Comparison of ENCODE assay signal across 9 mouse cellular contexts in the genomic region with DNA sequence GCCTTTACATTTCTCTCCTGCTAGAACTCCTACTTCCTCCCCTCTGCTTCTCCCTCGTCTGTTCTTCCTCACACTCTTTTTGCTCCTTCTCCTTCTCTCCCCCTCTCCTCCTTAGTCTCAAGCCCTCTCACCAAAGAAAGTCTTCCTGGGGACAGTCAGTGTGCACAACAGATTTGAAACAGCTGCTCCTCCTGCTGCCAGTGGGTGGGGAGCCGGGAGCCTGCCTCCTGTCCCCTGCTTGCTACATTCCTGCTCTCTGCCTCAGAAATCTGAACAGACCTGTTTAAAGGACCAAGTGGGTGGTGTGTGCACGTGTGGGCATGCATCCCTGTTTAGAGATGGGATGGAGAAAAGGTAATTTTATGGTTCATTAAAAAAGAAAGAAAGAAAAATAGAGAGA.
A peak's percentile ranks its signal among the peaks of the same experiment; 100 is the strongest.
DNase-seq lines count a peak whose midpoint lies in the region; ATAC-seq lines count a peak whose summit lies in the region.
"Had no signal": no experiment of that assay in that cellular context is flagged by ENCODE, and none has a peak within 500 bp of the region (broad histone marks: within the 10 kb centered on the region; RNA-seq: fewer than 3 reads in every experiment).

No protein-coding gene starts in this region.

- peak; percentile 27 for DNase-seq in kidney, postnatal 14 days
- DNase-seq in kidney, adult 18-20 months: no peak
- DNase-seq in telencephalon, adult 2 months (ENCODE audit: low read depth, low spot score): peak; percentile 68
- DNase-seq in cerebellum, adult 18-20 months: no peak
- DNase-seq in cerebellum, adult 9-11 months: no peak

- H3K36me3 ChIP-seq in forebrain, embryonic 15.5 days: no peaks in the 10 kb centered on the region
- H3K36me3 ChIP-seq in intestine, embryonic 16.5 days (ENCODE audit: control insufficient read depth, insufficient read depth, low read length): no peaks in the 10 kb centered on the region
- no peaks in the 10 kb centered on the region for H3K36me3 ChIP-seq in midbrain, embryonic 12.5 days

- peaks cover 13% of the 10 kb centered on the region for H3K4me1 ChIP-seq in forebrain, embryonic 15.5 days
- H3K4me1 ChIP-seq in intestine, embryonic 16.5 days (ENCODE audit: control insufficient read depth, insufficient read depth, low read length): peaks cover 12% of the 10 kb centered on the region; the same call in 1 of the 2 replicates
- peaks cover 23% of the 10 kb centered on the region for H3K4me1 ChIP-seq in midbrain, embryonic 12.5 days

- H3K9ac ChIP-seq in forebrain, embryonic 15.5 days (replicated peaks): no peak overlapping the region
- no peak overlapping the region for H3K9ac ChIP-seq in intestine, embryonic 16.5 days (ENCODE audit: low read depth, low read length)
- H3K9ac ChIP-seq in midbrain, embryonic 12.5 days (replicated peaks): no peak overlapping the region

- 1% methylated on average over 3 of the region's 3 CpGs for WGBS in forebrain, embryonic 15.5 days
- WGBS in intestine, embryonic 16.5 days: 13% methylated on average over 3 of the region's 3 CpGs
- WGBS in midbrain, embryonic 12.5 days: 7% methylated on average over 3 of the region's 3 CpGs

- ATAC-seq in forebrain, embryonic 15.5 days (replicated peaks): peak; percentile 63
- peak; percentile 69 for ATAC-seq in intestine, embryonic 16.5 days
- no peak for ATAC-seq in midbrain, embryonic 12.5 days (ENCODE audit: low FRiP score, low read depth)
- ATAC-seq: Patski had no signal

- H3K27me3 ChIP-seq in forebrain, embryonic 15.5 days: no peaks in the 10 kb centered on the region
- H3K27me3 ChIP-seq in intestine, embryonic 16.5 days (replicated peaks; ENCODE audit: control insufficient read depth, insufficient read depth, low read length): no peaks in the 10 kb centered on the region
- H3K27me3 ChIP-seq in midbrain, embryonic 12.5 days: no peaks in the 10 kb centered on the region
- H3K27me3 ChIP-seq: Patski had no signal

- H3K27ac ChIP-seq in forebrain, embryonic 15.5 days (replicated peaks): 0 out of 2 replicates have a peak overlapping the region, but pooled peaks have one; percentile 4
- peak overlapping the region; percentile 58 for H3K27ac ChIP-seq in intestine, embryonic 16.5 days (ENCODE audit: low read length)
- H3K27ac ChIP-seq in midbrain, embryonic 12.5 days (replicated peaks): 0 out of 2 replicates have a peak overlapping the region, but pooled peaks have one; percentile 20

- H3K4me2 ChIP-seq in forebrain, embryonic 15.5 days (replicated peaks): no peak overlapping the region
- no peak overlapping the region for H3K4me2 ChIP-seq in intestine, embryonic 16.5 days (ENCODE audit: low read depth, low read length)
- H3K4me2 ChIP-seq in midbrain, embryonic 12.5 days (replicated peaks): no peak overlapping the region

- no peaks in the 10 kb centered on the region for H3K9me3 ChIP-seq in forebrain, embryonic 15.5 days
- H3K9me3 ChIP-seq in intestine, embryonic 16.5 days (ENCODE audit: control insufficient read depth, low read length): no peaks in the 10 kb centered on the region
- H3K9me3 ChIP-seq in midbrain, embryonic 12.5 days: no peaks in the 10 kb centered on the region

- no peak overlapping the region for H3K4me3 ChIP-seq in forebrain, embryonic 15.5 days
- H3K4me3 ChIP-seq in intestine, embryonic 16.5 days (ENCODE audit: low read length): no peak overlapping the region
- no peak overlapping the region for H3K4me3 ChIP-seq in midbrain, embryonic 12.5 days

Comparison
In these comparisons a context has a peak if more than half of its experiments do, and no peak if none do; other contexts are left out.
1. DNase-seq: peak in kidney, postnatal 14 days (single experiment) and telencephalon, adult 2 months (single experiment); none in kidney, adult 18-20 months (single experiment), cerebellum, adult 18-20 months (0 of 2) and cerebellum, adult 9-11 months (single experiment).
2. H3K27ac ChIP-seq: peak in every context shown above with its lines; median percentile 58 in intestine, embryonic 16.5 days; 20 in midbrain, embryonic 12.5 days; 4 in forebrain, embryonic 15.5 days.